Mouse (Mus musculus) MEL (cell line): ENCODE measurements around the gene Gm20721.

Source experiments
- CHD2 ChIP-seq: IDR thresholded peaks from 2 replicates; pipeline ENCODE4 v1.6.1; 2011; ENCODE audit warnings: low read length, improper control_type of control experiment
- CTCF ChIP-seq, 3 experiments: IDR thresholded peaks in 2 of 3; conservative IDR thresholded peaks in 1 of 3; 2 replicates each; pipeline ENCODE4 v1.5.1; 2011 to 2012; ENCODE audit warnings: low read length in 3 of 3, low read depth in 2 of 3, mild to moderate bottlenecking in 2 of 3, improper control_type of control experiment in 1 of 3, inconsistent platforms in 1 of 3, mixed read lengths in 1 of 3, moderate library complexity in 1 of 3; ENCODE audit not compliant: control insufficient read depth in 1 of 3, insufficient read depth in 1 of 3, poor library complexity in 1 of 3, severe bottlenecking in 1 of 3
- EP300 ChIP-seq, 2 experiments: IDR thresholded peaks; 2 replicates each; pipeline ENCODE4 v1.6.1; 2011; ENCODE audit warnings: improper control_type of control experiment in 2 of 2, low read length in 2 of 2, low read depth in 1 of 2, mild to moderate bottlenecking in 1 of 2
- HCFC1 ChIP-seq: IDR thresholded peaks from 2 replicates; pipeline ENCODE4 v1.6.1; 2012; ENCODE audit warnings: low read depth, mild to moderate bottlenecking, inconsistent platforms, low read length, improper control_type of control experiment, moderate library complexity
- MAFK ChIP-seq: IDR thresholded peaks from 2 replicates; pipeline ENCODE4 v1.6.1; 2011; ENCODE audit warnings: low read depth, mild to moderate bottlenecking, low read length, improper control_type of control experiment, borderline replicate concordance
- MYC ChIP-seq: IDR thresholded peaks from 2 replicates; pipeline ENCODE4 v1.6.1; 2011; ENCODE audit warnings: low read depth, mild to moderate bottlenecking, low read length, improper control_type of control experiment, moderate library complexity
- NELFE ChIP-seq: IDR thresholded peaks from 2 replicates; pipeline ENCODE4 v1.6.1; 2011; ENCODE audit warnings: low read depth, low read length, improper control_type of control experiment
- NRF1 ChIP-seq: IDR thresholded peaks from 2 replicates; pipeline ENCODE4 v1.6.1; 2014; ENCODE audit warnings: low read depth, mild to moderate bottlenecking, inconsistent platforms, low read length, improper control_type of control experiment, moderate library complexity; ENCODE audit not compliant: poor library complexity, insufficient read depth, severe bottlenecking
- TCF12 ChIP-seq: IDR thresholded peaks from 2 replicates; pipeline ENCODE4 v1.6.1; 2014; ENCODE audit warnings: low read depth, mild to moderate bottlenecking, inconsistent platforms, low read length, improper control_type of control experiment, moderate library complexity
- USF2 ChIP-seq, 2 experiments: IDR thresholded peaks; 2 replicates each; pipeline ENCODE4 v1.6.1; 2011 to 2012; ENCODE audit warnings: improper control_type of control experiment in 2 of 2, low read length in 2 of 2, borderline replicate concordance in 1 of 2, inconsistent platforms in 1 of 2, low read depth in 1 of 2, mild to moderate bottlenecking in 1 of 2; ENCODE audit not compliant: insufficient read depth in 1 of 2
- ZKSCAN1 ChIP-seq: IDR thresholded peaks from 2 replicates; pipeline ENCODE4 v1.6.1; 2012; ENCODE audit warnings: low read depth, mild to moderate bottlenecking, inconsistent platforms, low read length, improper control_type of control experiment, moderate library complexity

DNA sequence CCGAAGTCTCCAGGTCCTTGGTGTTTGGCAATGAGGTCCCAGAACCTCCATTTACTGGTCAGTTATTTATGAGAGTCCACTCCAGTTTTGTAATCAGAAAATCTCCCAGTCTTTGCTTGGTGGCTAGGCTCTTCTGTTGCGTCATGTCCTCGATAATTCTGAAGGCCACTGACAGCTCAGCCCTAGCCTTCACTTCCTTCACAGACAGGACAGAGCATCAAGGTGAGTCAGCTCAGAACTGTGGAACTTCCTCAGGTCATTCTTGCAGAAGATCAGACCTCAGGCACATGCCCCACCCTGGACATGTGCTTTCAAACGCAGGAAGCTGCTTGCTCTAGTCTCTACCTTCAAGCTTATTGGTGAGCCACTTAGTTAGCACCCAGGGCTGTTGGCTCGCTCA is 46.9 kb upstream of the Gm20721 start:
- no peak for TF ChIP-seq EP300 (IDR thresholded peaks at IDR 0.05; ENCODE audit: low read depth in 1 of 2, low read length in 2 of 2)
- TF ChIP-seq CTCF (IDR thresholded peaks at IDR 0.05 in 2 of 3, conservative IDR thresholded peaks at IDR 0.05 in 1 of 3; ENCODE audit: control insufficient read depth in 1 of 3, insufficient read depth in 1 of 3, low read depth in 2 of 3, low read length in 3 of 3, poor library complexity in 1 of 3, severe bottlenecking in 1 of 3) = no peak
- TF ChIP-seq MAFK = no peak
- TF ChIP-seq NELFE = no peak
- TF ChIP-seq TCF12 = no peak
- TF ChIP-seq HCFC1 = no peak
- no peak for TF ChIP-seq USF2 (IDR thresholded peaks at IDR 0.05; ENCODE audit: borderline replicate concordance in 1 of 2, insufficient read depth in 1 of 2, low read depth in 1 of 2, low read length in 2 of 2)
- no peak for TF ChIP-seq NRF1
- no peak for TF ChIP-seq ZKSCAN1
- TF ChIP-seq MYC = no peak
- TF ChIP-seq CHD2 = no peak
